Mouse (Mus musculus) heart, adult 2 months (tissue): Measurements from ENCODE around the gene Pknox1.

ENCODE experiments used
- CTCF ChIP-seq: fragments of 200-600 bp; IDR thresholded peaks from 2 replicates; pipeline ENCODE4 v1.8.1; 2022; ENCODE audit warnings: antibody characterized with exemption, mild to moderate bottlenecking, moderate library complexity
- POLR2A ChIP-seq: fragments of 200-500 bp; IDR thresholded peaks from 2 replicates; pipeline ENCODE4 v1.6.1; 2011; ENCODE audit warnings: mild to moderate bottlenecking, low read depth, low read length, control low read depth; ENCODE audit not compliant: insufficient read depth

GRCm38 (mm10) chr17:31564858-31565140, 265 bp downstream of the Pknox1 start:
- TF ChIP-seq POLR2A (no peak), CTCF (no peak)
